Mouse (Mus musculus): ENCODE measurements at regions not wholly inside any gene's neighbourhood (a gene's known extent, or its start where the extent isn't known, plus 50 kb on each side); places are given as distances from the start of the nearest gene placed in this dataset.

DNA sequence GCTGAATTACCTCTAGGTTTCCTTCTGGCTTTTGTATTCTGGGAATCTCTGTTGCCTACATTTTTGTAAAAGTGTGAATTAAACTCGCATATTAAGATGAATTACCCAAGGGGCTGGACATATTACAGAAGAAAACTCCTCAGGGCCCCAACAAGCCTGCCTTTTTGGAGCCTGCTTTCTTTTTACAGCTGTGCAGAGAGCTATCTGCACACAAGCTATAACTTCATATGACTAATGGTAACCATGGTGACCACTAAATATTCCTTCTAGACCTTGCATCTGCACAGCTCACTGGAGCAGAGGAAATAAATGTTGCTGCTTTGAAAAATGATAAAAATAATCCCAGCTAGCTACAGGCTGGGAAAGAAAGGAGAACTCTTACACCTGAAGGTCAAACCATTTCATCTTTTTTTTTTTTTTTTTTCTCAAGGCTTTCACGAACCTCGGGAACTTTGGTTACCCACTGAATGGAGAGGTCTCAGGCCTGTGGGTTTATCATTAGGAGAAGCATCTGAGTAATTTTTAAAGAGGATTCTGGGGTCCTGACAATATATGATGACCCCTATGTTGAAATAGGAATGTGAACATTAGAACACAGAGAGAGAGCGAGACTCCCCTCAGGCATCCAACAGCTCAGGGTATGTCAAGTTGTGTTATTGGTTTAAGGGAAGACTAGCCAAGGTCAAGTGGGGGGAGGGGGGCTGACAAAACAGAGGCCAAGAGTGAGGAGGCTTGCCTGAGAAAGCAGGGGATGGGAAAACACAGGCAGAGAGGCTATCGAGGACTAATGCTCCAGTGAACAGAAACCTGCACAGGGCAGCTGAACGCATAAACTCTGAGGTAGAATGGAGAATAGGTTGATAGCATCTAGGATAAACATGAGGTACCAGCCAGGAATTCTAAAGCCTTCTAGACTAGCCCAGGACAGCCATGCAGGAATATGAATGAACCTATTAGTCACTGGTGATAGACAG is 188.4 kb downstream of the Phlda1 start:
- DNase-seq (ENCODE audit: low spot score), result peak; percentile 25

DNA sequence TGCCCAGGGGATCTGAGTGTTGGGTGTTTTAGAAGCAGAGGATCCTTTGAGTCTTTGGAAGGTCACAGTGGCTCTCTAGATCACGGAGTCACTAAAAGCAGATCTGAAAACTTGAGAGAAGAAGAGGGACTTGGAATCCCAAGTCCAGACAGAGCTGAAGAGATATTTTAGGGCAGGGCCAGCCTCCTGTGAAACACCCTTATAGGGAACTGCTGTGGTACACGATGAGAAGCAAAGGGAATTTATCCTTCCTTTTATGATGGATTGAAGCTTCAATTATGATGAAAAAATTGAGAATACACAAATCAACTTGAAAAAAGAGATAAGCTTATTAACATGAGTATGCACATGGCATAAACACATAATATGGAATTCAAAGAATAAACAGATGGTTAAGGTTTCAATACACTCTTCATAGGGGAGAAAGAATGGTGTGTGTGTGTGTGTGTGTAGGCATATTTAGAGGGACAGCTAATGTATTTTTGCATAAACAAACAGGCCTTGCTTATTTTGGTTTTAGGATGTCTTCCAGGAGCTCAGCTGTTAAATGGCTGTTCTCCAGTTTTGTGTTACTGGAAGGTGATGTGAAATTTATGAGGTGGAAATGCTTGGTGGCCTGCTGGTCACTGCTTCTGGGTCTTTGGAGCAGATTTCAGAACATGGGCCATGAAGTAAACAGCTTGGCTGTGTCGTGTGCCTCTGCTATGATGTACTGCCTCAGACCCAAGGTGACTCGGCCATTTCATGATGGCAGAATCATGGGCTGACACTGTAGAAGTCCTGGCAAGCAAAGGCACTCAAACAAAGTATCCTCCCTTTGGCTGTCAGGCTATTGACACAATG is 190.1 kb downstream of the Phlda1 start:
- DNase-seq (ENCODE audit: low spot score), result no peak

DNA sequence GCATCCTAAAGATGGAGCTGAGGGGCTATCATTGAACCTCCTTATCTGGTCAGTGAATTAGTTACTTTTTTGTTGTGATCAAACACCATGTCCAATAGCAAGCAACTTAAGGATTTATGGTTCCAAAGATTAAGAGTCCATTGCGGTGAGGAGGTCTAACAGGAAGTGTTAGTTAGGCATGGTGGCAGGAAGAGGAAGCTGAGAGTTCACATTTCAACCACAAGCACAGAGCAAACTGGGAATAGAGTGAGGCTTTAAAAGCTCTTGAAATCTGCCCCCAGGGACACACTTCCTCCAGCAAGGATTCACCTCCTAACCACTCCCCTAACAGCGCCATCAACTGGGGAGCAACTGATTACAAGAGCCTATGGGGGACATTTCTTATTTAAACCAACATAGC is 190.9 kb downstream of the Phlda1 start:
- no peak for DNase-seq (ENCODE audit: low spot score)

DNA sequence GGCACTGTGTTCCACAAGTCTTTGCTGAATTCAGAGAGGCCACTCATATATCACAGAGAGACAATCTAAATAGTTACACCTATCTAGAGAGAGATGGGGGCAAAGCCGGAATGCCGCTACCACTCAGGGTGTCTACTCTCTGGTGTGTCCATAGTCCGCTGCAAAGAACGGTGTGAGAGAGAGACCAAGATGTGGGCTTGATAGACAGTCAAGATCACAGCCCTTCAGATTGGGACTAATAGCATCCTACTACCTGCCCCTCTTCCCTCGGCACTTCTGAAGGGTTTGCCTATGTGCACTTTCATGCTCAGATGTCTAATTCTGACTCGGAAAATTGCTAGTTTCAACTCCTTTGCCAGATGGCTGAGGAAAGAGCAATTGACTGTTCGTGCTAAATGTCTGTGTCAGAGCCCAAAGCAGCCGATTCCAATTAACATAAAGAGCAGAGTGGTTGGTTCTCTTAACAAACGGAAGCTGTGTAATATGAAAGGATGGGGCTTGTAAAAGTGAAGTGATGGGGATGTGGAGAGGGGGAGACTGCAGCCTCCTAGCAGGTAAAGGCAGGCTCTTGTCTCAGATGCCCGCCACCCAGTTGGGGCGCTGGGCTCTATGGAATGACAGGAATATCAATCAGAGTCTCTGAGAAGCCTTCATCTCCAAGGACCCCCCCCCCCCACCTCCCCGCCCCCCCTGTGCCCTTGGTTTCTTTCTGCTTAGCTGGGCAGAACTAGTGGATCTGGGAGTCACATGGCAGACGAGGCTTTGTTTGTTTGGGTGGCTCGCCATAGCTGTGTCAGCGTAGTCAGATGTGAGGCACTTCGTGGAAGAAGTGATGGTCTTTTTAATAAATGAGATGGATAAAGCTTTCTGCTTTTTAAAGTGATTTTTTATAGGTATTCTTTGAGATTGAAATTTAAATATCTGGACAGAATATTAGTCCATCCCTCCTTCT is 193.7 kb downstream of the Phlda1 start:
- DNase-seq (ENCODE audit: low spot score), result no peak

DNA sequence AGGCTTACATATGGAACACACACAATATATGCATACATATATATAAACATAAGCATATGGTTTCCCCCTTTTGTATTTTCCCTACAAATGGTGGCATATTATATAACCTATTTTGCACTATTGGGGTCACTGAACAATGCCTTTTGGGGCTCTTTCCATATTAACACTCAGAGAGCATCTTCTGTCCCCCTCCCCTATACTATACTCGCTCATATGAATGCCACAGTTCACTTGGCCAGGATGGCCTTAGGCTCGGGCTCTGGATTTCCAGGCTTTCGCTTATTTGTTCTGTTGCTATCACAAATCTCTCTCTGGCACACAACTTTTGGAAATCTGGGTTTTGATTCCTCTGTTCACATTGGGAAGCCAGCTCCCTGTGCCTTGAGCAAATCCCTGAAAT is 194.5 kb downstream of the Phlda1 start:
- DNase-seq (ENCODE audit: low spot score), result no peak

DNA sequence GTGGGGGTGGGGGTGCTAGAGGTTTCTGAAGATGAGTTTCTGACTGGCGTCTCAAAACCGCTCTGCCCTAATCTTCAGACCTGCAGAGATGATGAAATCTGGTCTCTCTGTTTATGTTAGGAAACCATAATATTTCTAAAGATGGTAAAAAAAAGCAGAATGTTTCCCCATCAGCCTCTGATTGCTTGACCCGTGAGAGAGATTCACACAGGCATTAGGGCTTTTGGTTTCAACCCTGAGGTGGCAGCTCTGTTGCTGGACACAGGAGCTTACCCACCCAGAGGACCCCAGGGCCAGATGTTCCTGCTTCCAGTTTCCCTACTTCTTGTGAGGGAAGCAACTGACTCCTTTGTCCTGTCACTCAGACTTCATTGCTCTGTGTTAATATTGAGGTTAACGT is 195.1 kb downstream of the Phlda1 start:
- no peak for DNase-seq (ENCODE audit: low spot score)

DNA sequence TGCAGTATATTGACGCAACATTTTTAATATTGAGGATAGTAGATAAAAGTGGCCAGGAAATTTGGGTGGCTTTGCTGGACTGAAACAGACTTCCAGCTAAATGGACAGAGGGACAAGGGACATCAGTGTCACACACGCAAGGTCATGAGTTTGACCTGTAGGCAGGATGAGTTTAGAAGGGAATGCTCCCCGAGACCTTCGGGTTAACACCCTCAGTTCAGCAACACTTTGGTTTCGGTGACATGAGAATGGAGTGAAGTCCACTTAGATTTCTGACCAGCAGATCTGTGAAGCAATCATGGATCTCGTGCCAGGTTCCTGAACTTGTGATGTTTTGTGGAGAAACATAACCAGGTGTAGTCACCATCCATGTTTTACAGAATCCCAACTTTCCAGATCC is 196.3 kb downstream of the Phlda1 start:
- DNase-seq (ENCODE audit: low spot score), result no peak

DNA sequence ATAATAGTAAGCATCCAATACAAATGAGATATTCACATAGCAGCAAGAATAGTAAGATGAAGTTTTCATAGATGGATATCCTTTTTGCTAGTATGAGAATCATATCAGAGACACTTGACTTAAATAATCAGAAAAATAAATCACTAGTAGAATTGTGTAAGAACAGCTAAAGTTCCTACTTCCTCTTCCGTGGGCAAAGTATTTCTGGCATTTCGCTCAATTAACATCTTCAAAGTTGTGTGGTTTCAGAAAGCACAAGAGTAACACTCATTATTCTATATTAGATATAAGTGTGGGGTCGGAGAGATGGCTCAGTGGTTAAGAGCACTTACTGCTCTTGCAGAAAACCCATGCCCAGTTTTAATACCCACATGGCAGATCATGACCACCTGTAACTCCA is 197.4 kb downstream of the Phlda1 start:
- no peak for DNase-seq (ENCODE audit: low spot score)

DNA sequence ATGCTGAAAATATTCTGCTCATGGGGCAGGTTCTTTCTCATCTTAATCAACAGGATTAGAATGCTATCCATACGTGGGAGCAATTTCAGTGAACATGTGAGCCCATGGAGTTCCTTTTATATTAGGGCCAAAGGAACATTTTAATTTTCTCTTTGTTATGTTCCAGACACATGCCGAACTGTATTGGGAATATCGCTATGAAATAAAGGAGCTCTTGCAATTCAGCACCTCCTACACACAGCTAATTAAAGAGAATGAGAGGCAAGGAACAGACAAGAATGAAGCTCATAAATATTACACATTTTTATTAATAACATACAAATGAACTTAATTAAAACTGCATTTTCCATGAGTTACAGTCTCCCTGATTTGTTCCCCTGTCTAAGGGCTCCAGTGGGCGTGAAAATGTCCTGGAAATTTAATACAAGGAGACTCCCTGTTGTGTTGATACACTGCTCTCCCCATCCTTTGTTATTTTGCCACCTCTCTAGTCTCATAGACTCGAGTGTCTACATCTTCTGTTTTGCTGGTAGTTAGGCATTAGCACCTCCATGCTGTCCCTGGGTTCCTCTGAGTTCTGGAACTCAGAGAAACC is 205.5 kb downstream of the Phlda1 start:
- no peak for DNase-seq (ENCODE audit: low spot score)

DNA sequence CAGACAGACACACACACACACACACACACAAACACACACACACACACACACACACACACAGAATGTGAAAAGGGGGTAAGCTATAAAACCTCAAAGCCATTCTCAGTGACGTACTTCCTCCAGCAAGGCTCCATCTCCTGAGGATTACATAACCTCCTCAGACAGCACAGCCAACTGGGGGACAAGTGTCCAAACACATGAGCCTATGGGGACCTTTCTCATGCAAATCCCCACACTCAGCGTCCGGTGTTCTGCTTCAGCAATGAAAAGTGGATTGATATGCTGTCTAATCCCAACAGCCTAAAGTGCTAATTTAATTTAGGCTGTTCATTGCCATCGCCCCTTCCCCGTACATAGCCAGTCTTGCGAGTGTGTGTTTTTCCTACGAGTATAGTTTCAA is 206.9 kb downstream of the Phlda1 start:
- no peak for DNase-seq (ENCODE audit: low spot score)

DNA sequence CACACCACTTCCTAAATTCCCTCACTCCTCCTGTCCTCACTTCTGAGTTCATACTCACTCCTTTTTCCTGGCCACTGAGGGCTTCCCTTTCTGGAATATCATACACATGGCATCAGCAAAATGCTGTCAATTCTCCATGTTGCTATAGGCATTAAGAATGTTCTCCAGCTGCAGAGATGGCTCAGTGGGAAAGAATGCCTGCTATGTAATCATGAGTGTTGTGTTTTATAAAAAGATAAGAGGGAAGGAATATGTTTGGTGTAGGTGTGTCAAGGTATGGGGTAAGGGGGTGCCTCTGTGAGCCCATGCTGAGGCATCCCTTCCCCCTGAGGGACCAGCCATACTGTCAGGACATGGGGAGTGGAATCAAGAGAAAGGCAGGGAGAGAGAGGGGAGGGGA is 207.6 kb downstream of the Phlda1 start:
- no peak for DNase-seq (ENCODE audit: low spot score)

DNA sequence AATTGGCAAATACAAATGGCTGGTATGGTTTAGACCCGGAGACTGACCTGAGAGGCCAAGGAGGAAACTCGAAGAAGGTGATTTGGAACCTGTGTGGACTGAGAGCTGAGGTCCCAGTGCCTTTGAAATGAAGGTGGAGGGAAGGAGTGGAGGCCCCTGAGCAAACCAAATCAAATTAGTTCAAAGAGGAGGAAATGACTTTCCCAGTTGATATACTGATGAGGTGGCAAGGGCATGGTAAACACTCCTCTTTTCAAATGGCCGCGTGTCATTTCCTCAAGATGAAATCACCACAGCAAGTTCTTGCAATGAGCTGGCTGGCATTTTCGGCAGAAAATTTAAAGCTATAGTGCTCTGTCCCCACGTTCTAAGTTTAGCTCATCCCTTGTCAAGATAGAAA is 209.1 kb downstream of the Phlda1 start:
- DNase-seq (ENCODE audit: low spot score), result no peak

DNA sequence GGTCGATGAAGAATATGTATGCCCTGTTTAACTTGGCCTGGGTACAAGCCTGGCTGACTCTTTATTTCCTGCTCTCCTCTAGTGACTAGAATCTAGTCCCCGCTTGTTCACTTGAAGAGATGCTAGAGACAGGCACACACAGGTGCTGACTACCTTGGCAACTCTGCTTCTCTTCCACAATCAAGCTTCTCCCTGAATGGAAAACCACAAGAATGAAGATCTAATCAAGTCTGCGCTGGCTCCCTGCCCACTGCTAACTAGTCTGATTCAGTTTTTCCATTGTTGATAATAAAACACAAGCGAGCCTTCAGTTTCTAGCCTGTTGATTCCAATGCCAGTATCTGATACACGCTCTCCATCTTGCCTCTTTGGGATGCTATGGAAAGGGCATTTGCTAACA is 213.5 kb downstream of the Phlda1 start:
- DNase-seq (ENCODE audit: low spot score), result peak; percentile 23

DNA sequence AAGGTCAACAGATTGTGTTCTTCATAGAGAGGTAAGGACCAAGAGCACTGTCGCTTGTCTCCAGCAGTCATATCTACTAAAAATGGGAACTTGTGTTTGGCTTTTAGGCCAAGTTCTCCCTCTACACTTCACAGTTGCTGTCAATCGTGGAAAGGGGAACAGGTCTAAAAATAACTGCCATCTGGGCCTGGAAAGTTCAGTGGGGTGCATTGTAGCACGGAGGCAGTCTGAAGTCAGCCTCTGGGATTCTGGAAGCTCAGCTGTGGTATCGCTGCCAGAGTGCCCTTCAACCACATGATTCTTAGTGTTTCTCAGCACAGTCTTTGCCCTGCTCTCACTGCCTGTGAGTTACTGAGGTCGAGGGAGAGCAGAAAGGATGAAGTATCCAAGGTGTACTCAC is 215.0 kb downstream of the Phlda1 start:
- DNase-seq (ENCODE audit: low spot score), result no peak

DNA sequence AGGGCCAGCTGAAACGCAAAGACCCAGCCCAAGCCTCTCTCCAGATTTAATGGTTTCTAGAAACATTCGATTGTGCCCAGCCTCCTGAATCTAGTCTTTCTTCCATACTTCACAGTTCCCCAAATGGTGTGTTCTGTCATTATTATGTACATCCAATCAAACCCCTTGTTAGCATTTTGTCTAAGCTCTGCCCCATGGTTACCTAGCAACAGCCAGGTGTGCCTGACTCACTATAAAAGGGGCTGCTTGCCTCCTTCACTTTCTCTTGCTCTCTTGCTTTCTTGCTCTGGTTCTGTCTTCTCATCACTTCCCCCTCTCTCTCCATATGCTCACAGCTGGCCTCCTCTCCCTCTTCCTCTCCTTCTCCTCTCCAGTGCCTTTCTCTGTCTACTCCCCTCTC is 217.8 kb downstream of the Phlda1 start:
- no peak for DNase-seq (ENCODE audit: low spot score)

DNA sequence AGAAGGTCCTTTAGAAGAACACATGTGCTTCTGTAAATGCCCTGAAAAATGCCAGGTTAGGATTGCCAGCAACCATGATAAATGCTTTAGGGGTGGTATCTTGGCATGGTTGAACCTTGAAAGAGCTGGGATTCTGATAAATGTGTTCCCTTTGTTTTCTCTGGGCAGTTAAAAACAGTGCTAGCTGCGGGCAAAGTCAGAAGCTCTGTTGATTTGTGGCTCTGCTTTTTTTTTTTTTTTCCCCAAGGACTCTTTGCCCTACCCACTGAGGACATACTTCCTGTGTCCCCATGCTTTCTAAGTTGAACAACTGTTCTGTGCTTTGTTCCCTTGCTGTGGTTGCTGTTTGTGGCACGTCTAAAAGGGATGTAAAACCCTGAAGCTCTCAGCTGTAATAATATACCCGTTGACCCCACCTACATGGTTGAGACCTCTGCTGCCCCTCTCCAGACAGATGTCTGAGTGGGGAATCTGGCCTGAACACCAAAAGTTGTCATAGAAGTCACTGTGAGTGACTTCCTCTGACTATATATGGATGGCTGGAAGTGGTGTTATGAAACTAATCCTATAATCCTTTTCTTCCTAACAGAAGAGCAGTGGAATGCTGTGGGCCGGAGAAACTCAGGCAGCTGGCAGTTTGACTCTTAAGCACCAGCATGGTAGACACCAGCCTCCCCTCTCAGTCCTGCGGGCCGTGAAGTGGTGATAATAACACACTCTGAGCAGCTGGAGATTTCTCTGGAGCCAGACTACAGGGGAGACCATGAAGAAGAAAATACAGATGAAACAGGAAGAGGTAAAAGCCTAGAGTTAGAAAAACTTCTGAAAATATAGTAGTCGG is 218.7 kb downstream of the Phlda1 start:
- DNase-seq (ENCODE audit: low spot score), result no peak

DNA sequence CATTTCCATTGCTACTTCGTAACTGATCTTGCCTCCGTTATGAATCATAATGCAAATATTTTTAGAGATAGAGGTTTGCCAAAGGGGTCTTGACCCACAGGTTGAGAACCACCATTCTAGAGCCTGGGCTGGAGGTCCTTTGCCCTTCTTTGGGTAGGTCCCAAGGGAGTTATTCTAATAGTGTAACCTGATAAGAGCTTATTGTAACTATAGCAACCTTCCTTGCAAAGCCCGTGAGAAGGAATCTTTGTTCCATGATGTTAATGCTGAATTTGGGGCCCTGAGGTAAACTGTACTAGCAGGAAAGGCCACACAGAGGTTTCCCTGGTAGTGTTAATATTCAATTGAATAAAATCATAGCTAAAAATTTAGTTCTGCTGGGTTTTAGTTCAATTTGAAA is 229.9 kb downstream of the Phlda1 start:
- no peak for DNase-seq (ENCODE audit: low spot score)

DNA sequence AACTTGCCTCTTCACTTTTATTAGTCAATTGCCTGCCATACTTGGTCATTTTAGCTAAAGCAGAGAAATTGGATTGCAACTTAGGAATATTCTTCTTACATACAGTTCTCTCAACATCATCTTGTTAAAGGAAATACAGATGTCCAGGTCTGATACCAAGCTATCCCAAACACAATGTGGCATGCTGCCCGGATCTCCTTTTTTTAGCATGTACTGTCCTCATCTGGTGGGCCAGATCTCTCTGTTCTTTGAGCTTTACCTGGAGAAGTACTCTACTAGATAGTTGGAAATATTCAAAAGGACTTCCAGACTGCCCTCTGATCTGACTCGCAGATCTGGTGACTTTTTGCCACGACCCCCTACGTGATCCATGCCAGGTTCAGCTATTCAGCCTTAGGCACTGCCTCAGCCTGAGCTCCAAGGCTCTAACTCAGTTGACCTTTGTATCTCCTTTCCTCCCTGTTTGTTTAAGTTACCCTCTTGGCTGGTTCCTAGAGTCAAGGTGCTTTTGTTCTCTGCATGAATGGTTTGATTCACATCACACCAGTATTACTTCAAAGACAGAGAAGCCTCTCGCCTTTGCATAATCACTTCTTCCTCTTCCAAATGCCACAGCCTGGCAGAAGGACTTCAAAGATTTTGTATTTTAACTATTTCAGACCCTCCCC is 232.9 kb upstream of the Krr1 start:
- DNase-seq (ENCODE audit: low spot score), result no peak

DNA sequence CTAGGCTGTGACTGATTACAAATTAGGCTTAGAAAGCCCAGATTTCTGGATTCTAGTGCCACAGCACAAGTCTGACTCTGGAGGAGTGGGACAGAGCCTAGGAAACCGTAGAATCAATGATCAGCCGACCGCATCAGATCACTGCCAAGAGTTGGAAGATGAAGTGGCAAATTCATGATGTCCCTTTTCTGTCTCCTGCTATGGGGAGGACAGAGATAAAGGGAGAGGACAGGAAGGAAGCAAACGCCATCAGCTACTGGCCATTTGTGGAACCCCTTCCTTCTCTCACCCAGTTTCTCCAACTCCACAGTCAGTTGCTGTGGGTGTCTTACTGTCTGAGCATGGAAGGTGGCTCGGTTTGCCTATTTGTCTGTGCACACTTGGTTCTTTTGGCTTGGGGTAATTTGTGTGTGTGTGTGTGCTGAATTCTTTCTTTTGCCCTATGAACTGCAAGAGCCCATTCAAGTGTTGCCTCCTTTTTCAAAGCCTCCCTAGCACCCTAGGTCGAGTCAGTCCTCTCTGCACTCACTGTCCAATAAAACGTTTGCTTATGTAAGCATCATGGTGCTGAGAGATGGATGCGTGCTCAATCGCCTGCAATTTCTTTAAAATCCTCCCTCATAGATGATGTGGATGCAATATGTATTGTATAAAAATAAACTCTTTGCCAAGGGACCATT is 231.7 kb upstream of the Krr1 start:
- no peak for DNase-seq (ENCODE audit: low spot score)

Measured in ovary, postnatal 36 days (tissue).